Mouse (Mus musculus): ENCODE measurements around the gene Tcirg1.

Tcirg1 gene

GRCm38 (mm10) chr19:3896208-3896607, 10.7 kb downstream of the Tcirg1 start:
- no peak for DNase-seq

GRCm38 (mm10) chr19:3895171-3895631, 11.7 kb downstream of the Tcirg1 start:
- no peak for DNase-seq

DNA sequence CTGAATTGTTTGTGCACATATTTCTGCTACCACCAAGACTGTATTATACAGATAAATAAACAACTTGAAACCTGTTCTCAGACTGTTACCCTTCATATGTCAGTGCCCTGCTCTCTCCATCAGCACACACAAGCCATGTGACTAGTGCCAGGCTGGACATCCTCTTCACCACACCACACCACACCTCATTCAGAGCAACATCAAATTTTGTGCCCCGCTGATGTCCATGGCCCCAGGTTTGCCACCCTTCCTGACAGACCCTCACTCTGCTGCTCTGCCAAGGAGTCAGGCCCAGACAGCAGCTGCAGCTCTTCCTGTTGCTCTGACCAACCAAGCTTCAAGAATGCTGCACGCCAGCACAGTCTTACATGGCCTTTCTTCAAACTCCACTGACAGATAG, 12.6 kb downstream of the Tcirg1 start:
- no peak for DNase-seq

- DNase-seq: no peak
Measured at GRCm38 (mm10) chr19:3893545-3894116, 13.3 kb downstream of the Tcirg1 start.

GRCm38 (mm10) chr19:3890181-3890580, 16.8 kb downstream of the Tcirg1 start:
- no peak for DNase-seq

DNA sequence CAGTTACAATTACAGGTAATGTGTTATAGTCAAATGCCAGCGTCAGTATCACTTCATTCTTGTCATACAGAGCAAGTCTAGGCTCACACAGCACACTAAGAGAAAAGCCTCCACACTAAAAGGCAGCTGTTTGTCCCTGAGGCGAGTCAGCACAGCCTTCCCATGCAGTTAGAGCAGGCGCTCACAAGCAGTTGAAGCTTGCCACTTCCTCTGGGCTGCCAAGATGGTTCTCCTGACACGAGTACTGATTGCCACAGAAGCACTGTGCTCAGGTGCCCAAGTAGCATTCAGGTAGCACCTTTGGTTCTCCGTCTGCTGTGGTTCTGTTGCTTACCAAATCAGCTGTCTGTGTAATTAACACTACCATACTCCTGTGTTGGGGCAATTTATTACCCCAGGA, 17.8 kb downstream of the Tcirg1 start:
- DNase-seq: no peak

DNA sequence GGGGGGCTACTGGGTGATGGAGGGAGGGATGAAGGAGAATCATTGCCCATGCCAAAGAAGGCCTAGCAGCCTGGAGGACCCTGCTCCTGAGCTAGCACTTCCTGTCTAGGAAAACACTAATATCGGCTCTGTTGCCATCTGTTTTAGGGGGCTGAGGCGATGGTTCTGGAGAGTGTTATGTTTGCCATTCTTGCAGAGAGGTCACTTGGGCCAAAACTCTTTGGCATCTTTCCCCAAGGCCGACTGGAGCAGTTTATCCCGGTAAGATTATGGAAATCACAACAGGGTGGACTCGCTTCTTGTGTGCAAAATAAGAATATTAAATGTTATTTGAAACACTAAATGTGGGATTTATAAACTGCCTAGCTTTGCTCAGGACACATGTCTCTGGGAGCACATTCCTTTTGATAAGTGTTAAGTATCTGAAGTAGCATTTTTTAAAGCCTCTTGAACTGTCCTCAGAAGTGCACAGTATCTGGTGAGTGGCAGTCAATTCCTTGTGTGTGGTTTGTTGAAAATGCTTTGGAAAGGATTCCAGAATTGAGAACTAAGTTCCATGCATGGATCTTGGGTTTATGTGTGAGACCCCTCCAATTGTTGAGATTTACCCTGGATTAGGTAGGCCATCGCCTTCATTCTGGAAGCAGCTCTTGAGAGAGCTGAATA, 22.5 kb downstream of the Tcirg1 start:
- DNase-seq: no peak

DNA sequence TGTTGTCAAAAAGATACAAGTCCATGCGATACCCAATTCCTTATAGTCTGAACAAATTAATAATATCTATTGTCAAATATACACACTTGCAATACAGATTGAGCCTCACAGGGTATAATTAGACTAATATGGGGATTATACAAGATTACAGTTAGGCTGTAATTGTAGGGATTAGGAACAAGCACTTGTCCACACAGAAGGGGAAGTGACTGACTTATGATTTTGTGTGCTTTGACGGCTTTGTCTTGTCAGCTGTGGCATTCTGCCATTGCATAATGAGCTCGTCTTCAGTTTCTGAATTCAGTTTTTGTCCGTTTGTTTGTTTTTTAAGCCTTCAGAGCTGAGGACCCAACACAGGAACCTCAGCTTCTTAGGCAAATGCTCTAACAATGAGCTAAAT, 24.7 kb downstream of the Tcirg1 start:
- no peak for DNase-seq

- no peak for DNase-seq
Measured at GRCm38 (mm10) chr19:3880054-3880848, 26.7 kb downstream of the Tcirg1 start.

GRCm38 (mm10) chr19:3875045-3875444, 31.9 kb downstream of the Tcirg1 start:
- DNase-seq: no peak

DNA sequence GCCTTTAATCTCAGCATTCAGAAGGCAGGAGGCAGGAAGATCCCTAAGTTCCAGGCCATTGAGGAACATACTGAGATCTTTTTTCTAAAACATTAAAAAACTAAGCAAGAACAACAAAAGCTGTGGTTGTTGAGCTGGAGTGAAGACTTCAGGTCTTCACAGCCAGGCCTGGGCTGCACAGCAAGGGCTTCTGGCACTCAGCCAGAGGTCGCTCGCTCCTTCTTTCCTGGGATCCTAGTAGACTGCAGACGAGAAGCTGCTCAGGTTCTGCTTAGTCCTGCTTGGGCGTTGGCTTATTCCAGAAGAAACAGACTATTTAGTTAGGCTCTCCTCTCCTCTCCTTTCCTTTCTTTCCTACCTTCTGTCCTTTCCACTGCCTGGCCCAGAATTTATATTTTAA, 34.6 kb downstream of the Tcirg1 start:
- peak; percentile 31 for DNase-seq

- no peak for DNase-seq
Measured at GRCm38 (mm10) chr19:3871468-3871867, 35.5 kb downstream of the Tcirg1 start.

DNA sequence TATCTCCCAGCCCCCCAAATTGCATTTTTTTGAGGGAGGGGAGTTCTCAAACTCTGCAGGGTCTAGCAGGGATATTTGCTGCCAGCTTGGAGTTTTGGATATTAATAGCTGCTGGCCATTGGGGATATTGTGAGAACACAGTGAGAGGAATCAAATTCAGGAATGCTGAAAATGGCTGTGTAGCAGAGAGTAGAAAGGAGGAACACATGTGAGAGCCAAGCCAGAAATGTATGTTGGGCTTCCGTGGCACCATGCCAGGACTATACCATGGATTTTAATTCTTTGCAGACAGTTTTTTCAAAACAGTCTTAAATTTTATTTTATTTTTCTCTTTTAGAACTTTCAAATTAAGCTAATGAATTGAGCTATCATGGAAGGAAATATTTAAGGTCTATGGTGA, 38.6 kb downstream of the Tcirg1 start:
- DNase-seq: peak; percentile 26

DNA sequence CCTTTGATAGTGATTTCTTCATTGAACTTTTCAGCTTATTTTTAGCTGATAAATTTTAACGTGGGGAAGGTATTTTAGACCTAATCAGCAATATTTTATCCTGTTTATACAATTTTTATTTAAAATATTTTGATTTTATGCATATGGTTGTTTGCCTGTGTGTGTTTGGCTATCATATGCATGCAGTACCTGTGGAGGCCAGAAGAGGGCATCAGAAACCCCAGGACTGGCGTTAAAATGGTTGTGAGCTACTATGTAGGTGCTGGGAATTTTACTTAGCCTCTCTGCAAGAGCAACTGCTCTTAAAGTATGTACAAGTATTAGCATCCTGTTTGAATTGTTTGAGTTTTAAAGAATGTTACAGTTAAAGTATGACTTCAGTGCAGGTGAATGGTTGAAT, 42.0 kb downstream of the Tcirg1 start:
- no peak for DNase-seq

- DNase-seq: no peak
Measured at GRCm38 (mm10) chr19:3862713-3863112, 44.2 kb downstream of the Tcirg1 start.

DNA sequence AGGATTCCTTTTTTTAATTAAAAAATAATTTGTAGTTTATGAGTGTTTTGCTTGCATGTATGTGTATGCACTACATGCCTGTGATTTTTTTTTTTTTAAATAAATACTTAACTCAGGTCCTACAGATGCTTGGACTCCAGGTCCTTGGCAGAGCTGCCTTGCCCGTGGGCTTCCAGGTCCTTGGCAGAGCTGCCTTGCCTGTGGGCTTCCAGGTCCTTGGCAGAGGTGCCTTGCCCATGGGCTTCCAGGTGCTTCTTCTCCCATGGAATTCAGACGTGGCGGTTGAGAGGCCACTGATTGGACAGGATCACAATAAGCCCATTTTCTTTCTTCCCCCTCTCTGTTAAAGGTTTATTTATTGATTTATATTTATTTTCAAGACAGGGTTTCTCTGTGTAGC, 49.7 kb downstream of the Tcirg1 start:
- DNase-seq: no peak

GRCm38 (mm10) chr19:3855601-3856000, 51.3 kb downstream of the Tcirg1 start:
- peak; percentile 22 for DNase-seq

GRCm38 (mm10) chr19:3855091-3855490, 51.8 kb downstream of the Tcirg1 start:
- DNase-seq: no peak

- DNase-seq: peak; percentile 23
Measured at GRCm38 (mm10) chr19:3853891-3854290, 53.0 kb downstream of the Tcirg1 start.

GRCm38 (mm10) chr19:3853121-3853520, 53.8 kb downstream of the Tcirg1 start:
- no peak for DNase-seq

GRCm38 (mm10) chr19:3851979-3852681, 54.8 kb downstream of the Tcirg1 start:
- peak; percentile 53 for DNase-seq

DNA sequence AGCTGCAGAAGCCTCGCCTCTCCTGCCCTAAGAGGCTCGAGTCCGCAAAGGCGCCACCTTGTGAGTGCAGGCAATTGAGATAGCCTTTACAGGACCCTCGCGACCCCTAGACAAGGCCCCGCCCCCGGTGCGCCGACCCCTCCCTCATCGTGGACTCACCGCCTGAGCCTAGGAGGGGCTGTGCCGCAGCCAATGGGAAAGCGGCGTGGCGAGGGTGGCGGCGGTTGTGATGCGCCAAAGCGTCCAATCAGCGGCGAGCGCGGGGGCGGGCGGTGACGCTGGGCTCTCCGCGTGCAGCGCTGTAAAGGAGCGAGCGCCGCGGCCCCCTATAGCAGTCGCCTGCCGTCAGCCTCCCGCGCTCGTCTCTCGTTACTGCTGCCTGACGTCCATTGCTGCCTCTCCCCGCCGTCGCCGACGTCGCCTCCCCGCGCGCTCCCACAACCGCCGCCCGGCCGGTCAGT, 55.4 kb downstream of the Tcirg1 start, which contains the start of gene Chka:
Gene Chka (plus strand): TSS at position 272 of the 461 bp plus-strand sequence.
- DNase-seq: peak; percentile 99

GRCm38 (mm10) chr19:3850847-3851469, 56.0 kb downstream of the Tcirg1 start:
- no peak for DNase-seq

All from right cerebral cortex, postnatal 14 days (tissue).